Mouse (Mus musculus) kidney, postnatal 10 days (tissue): ENCODE measurements around the gene Esrp2.

Experiments used
- DNase-seq: peaks from one replicate; pipeline ENCODE4 v3.0.0; 2021; ENCODE audit warnings: mixed read lengths

Gene Esrp2

GRCm38 (mm10) chr8:106147868-106148565 lies 11.2 kb upstream of the Esrp2 start:
- DNase-seq: no peak

GRCm38 (mm10) chr8:106146014-106146413 lies 9.2 kb upstream of the Esrp2 start:
- DNase-seq: no peak

GRCm38 (mm10) chr8:106145331-106145730 lies 8.6 kb upstream of the Esrp2 start:
- no peak for DNase-seq

GRCm38 (mm10) chr8:106140769-106141168 lies 4.0 kb upstream of the Esrp2 start:
- DNase-seq: peak; percentile 89

GRCm38 (mm10) chr8:106140191-106140590 lies 3.4 kb upstream of the Esrp2 start:
- DNase-seq: no peak

- DNase-seq: no peak
Observed at GRCm38 (mm10) chr8:106138616-106139015, 1.8 kb upstream of the Esrp2 start.

GRCm38 (mm10) chr8:106137906-106138477 lies 1.2 kb upstream of the Esrp2 start:
- peak; percentile 78 for DNase-seq

GRCm38 (mm10) chr8:106137218-106137905 lies 588 bp upstream of the Esrp2 start:
- no peak for DNase-seq

GRCm38 (mm10) chr8:106135672-106136071 lies 1.1 kb downstream of the Esrp2 start:
- peak; percentile 65 for DNase-seq

- DNase-seq: peak; percentile 90
Observed at GRCm38 (mm10) chr8:106134751-106135571, 1.8 kb downstream of the Esrp2 start.

GRCm38 (mm10) chr8:106133946-106134345 lies 2.8 kb downstream of the Esrp2 start:
- no peak for DNase-seq

GRCm38 (mm10) chr8:106133526-106133925 lies 3.2 kb downstream of the Esrp2 start:
- DNase-seq: peak; percentile 24

GRCm38 (mm10) chr8:106132356-106132755 lies 4.4 kb downstream of the Esrp2 start:
- DNase-seq: no peak

- no peak for DNase-seq
Observed at GRCm38 (mm10) chr8:106131488-106132222, 5.1 kb downstream of the Esrp2 start.

GRCm38 (mm10) chr8:106131021-106131420 lies 5.8 kb downstream of the Esrp2 start:
- DNase-seq: no peak

- DNase-seq: no peak
Observed at GRCm38 (mm10) chr8:106130505-106130904, 6.3 kb downstream of the Esrp2 start.

GRCm38 (mm10) chr8:106129997-106130396 lies 6.8 kb downstream of the Esrp2 start:
- no peak for DNase-seq

- no peak for DNase-seq
Observed at GRCm38 (mm10) chr8:106129232-106129930, 7.4 kb downstream of the Esrp2 start.

- DNase-seq: no peak
Observed at GRCm38 (mm10) chr8:106127882-106128410, 8.8 kb downstream of the Esrp2 start.

GRCm38 (mm10) chr8:106127054-106127453 lies 9.7 kb downstream of the Esrp2 start:
- no peak for DNase-seq

GRCm38 (mm10) chr8:106126055-106126454 lies 10.7 kb downstream of the Esrp2 start:
- no peak for DNase-seq

GRCm38 (mm10) chr8:106123443-106123842 lies 13.3 kb downstream of the Esrp2 start:
- no peak for DNase-seq
